Mouse (Mus musculus) CH12.LX (cell line): ENCODE measurements around the gene Msi2. TPM values are rescaled to one million over a fixed set of nuclear protein-coding genes. Genes with fewer than 3 reads are reported as not detected.

ENCODE experiments used
- DNase-seq: peaks from one replicate; pipeline ENCODE4 v3.0.0-alpha.2; 2013; ENCODE audit errors: extremely low read depth
- H3K27ac ChIP-seq: 2 replicates; pipeline ENCODE4 v1.5.1; 2012; ENCODE audit warnings: low read depth, mild to moderate bottlenecking, control low read depth, moderate library complexity; ENCODE audit not compliant: insufficient read depth
- H3K27me3 ChIP-seq: replicated peaks from 2 replicates; pipeline ENCODE3; 2012; ENCODE audit warnings: inconsistent platforms
- H3K36me3 ChIP-seq, 2 experiments: replicated peaks in 1 of 2; 2 replicates each; pipeline versions ENCODE3 to v1.6.1; 2012; ENCODE audit warnings: inconsistent platforms in 1 of 2, low read length in 1 of 2, mild to moderate bottlenecking in 1 of 2, mixed read lengths in 1 of 2, moderate library complexity in 1 of 2; ENCODE audit not compliant: control insufficient read depth in 1 of 2, insufficient read depth in 1 of 2
- H3K4me1 ChIP-seq, 2 experiments: 2 replicates each; pipeline ENCODE4 v1.6.1; 2012; ENCODE audit warnings: inconsistent platforms in 1 of 2, moderate library complexity in 1 of 2; ENCODE audit not compliant: insufficient read depth in 2 of 2, control insufficient read depth in 1 of 2
- H3K4me2 ChIP-seq: 2 replicates; pipeline ENCODE4 v1.6.1; 2012; ENCODE audit warnings: low read depth, mild to moderate bottlenecking, control low read depth; ENCODE audit not compliant: poor library complexity, insufficient read depth, severe bottlenecking
- H3K4me3 ChIP-seq, 3 experiments: fragments of 150-350 bp in 1 of 3; sonication (generic) in 1 of 3; replicated peaks in 1 of 3; 2 replicates each; pipeline versions ENCODE3 to v1.5.1; 2011 to 2012; ENCODE audit warnings: low read depth in 2 of 3, low read length in 2 of 3, mild to moderate bottlenecking in 2 of 3, moderate library complexity in 2 of 3, control low read depth in 1 of 3, improper control_type of control experiment in 1 of 3, inconsistent platforms in 1 of 3, mixed read lengths in 1 of 3; ENCODE audit not compliant: poor library complexity in 1 of 3
- H3K79me2 ChIP-seq: replicated peaks from 2 replicates; pipeline ENCODE4 v1.6.1; 2012; ENCODE audit warnings: mild to moderate bottlenecking, moderate library complexity; ENCODE audit not compliant: control insufficient read depth, poor library complexity, insufficient read depth, severe bottlenecking; ENCODE audit errors: extremely low read depth
- H3K9ac ChIP-seq: 2 replicates; pipeline ENCODE4 v1.6.1; 2012; ENCODE audit warnings: low read depth, mild to moderate bottlenecking, control low read depth, moderate library complexity; ENCODE audit not compliant: insufficient read depth
- H3K9me3 ChIP-seq: replicated peaks from 2 replicates; pipeline ENCODE3; 2012; ENCODE audit warnings: low read length, inconsistent platforms, mixed read lengths
- BHLHE40 ChIP-seq: IDR thresholded peaks from 2 replicates; pipeline ENCODE4 v1.6.1; 2011; ENCODE audit warnings: mild to moderate bottlenecking, low read depth, low read length, improper control_type of control experiment
- E2F4 ChIP-seq: IDR thresholded peaks from 2 replicates; pipeline ENCODE4 v1.6.1; 2011; ENCODE audit warnings: low read depth, low read length, improper control_type of control experiment; ENCODE audit not compliant: insufficient replicate concordance
- ETS1 ChIP-seq: conservative IDR thresholded peaks from 2 replicates; pipeline ENCODE4 v1.6.1; 2012; ENCODE audit warnings: low read depth, mild to moderate bottlenecking, inconsistent platforms, low read length, improper control_type of control experiment, moderate library complexity
- IRF4 ChIP-seq: IDR thresholded peaks from 2 replicates; pipeline ENCODE4 v1.6.1; 2014; ENCODE audit warnings: low read depth, mild to moderate bottlenecking, inconsistent platforms, low read length, improper control_type of control experiment
- KAT2A ChIP-seq: IDR thresholded peaks from 2 replicates; pipeline ENCODE4 v1.6.1; 2012; ENCODE audit warnings: low read length, improper control_type of control experiment, inconsistent platforms; ENCODE audit not compliant: insufficient replicate concordance
- PAX5 ChIP-seq: IDR thresholded peaks from 2 replicates; pipeline ENCODE4 v1.6.1; 2012; ENCODE audit warnings: low read length, inconsistent platforms, mixed read lengths
- POLR2AphosphoS2 ChIP-seq: IDR thresholded peaks from 2 replicates; pipeline ENCODE4 v1.6.1; 2011; ENCODE audit warnings: low read depth, low read length, improper control_type of control experiment
- UBTF ChIP-seq: IDR thresholded peaks from 2 replicates; pipeline ENCODE4 v1.6.1; 2012; ENCODE audit warnings: low read depth, mild to moderate bottlenecking, inconsistent platforms, low read length, improper control_type of control experiment, moderate library complexity
- ZNF384 ChIP-seq: IDR thresholded peaks from 2 replicates; pipeline ENCODE4 v1.6.1; 2012; ENCODE audit warnings: low read depth, low read length, improper control_type of control experiment, inconsistent platforms
- dilution Hi-C: fragments of 300-500 bp; cut with MboI; formaldehyde crosslinking; loops from 2 replicates; pipeline ENCODE4 v1.14.3; 2020; ENCODE audit warnings: low sequenced_read_pairs; ENCODE audit not compliant: extremely low pct_unique_long_range_greater_than_20kb, extremely low pct_ligation_motif_present
- in situ Hi-C: fragments of 300-500 bp; cut with MboI; formaldehyde crosslinking; loops from 3 replicates; pipeline ENCODE4 v1.14.3; 2019; ENCODE audit warnings: low sequenced_read_pairs, low pct_ligation_motif_present, low pct_unique_long_range_greater_than_20kb, mixed read lengths
- polyA plus RNA-seq: library from polyadenylated mRNA; unstranded; fragments of >175 nt; gene quantifications from 2 replicates; pipeline ENCODE4 v1.2.1, GENCODE M21; 2012; ENCODE audit warnings: low read depth; ENCODE audit not compliant: insufficient read length
- total RNA-seq, 2 experiments: library from RNA; depleted of rRNA; stranded (reverse); fragments of 300-350 nt in 1 of 2; fragments of >200 nt in 1 of 2; gene quantifications; 2 replicates each; pipeline ENCODE4 v1.2.3; 2012 to 2014

The Msi2 gene
- total and polyA plus RNA-seq, 3 experiments = 40.3 to 73.1 (median 52.6) TPM

- H3K4me1 ChIP-seq = peaks cover 6 to 45% of the 10 kb centered on the region in 2 experiments; a peak in 3 of 4 replicates
- in situ Hi-C loops = no loop called here
- dilution Hi-C loops = no loop called here
- H3K9ac ChIP-seq = no peak overlapping the region
- TF ChIP-seq IRF4 (0 out of 2 replicates have a peak, but pooled peaks have one; percentile 33), ZNF384 (peak; percentile 93), BHLHE40 (no peak)
- H3K4me2 ChIP-seq = no peak overlapping the region
- no peak for DNase-seq
- H3K79me2 ChIP-seq = peaks cover 11% of the 10 kb centered on the region; the same call in 1 of the 2 replicates
- no peaks in the 10 kb centered on the region for H3K9me3 ChIP-seq
- H3K36me3 ChIP-seq = peaks cover 55 to 90% of the 10 kb centered on the region in 2 experiments
- no peak overlapping the region for H3K27ac ChIP-seq
- no peaks in the 10 kb centered on the region for H3K27me3 ChIP-seq
- no peak overlapping the region for H3K4me3 ChIP-seq
These were observed 16.2 kb downstream of the Msi2 start for GRCm38 (mm10) chr11:88701976-88702659.

GRCm38 (mm10) chr11:88701020-88701419 lies 17.3 kb downstream of the Msi2 start:
- Histone ChIP-seq H3K4me2 (no peak overlapping the region), H3K36me3 (peaks cover 52 to 90% of the 10 kb centered on the region in 2 experiments), H3K79me2 (peaks cover 11% of the 10 kb centered on the region; the same call in 1 of the 2 replicates), H3K4me1 (peaks cover 3 to 36% of the 10 kb centered on the region in 2 experiments; a peak in 3 of 4 replicates), H3K9me3 (no peaks in the 10 kb centered on the region), H3K27me3 (no peaks in the 10 kb centered on the region), H3K9ac (no peak overlapping the region), H3K4me3 (no peak overlapping the region), H3K27ac (no peak overlapping the region)
- in situ Hi-C loops (no loop called here), dilution Hi-C loops (no loop called here)
- DNase-seq = no peak
- TF ChIP-seq KAT2A = no peak
- no peak for TF ChIP-seq ETS1
- no peak for TF ChIP-seq PAX5
- no peak for TF ChIP-seq E2F4
- TF ChIP-seq ZNF384 = no peak

- Histone ChIP-seq H3K4me1 (peaks cover 3 to 36% of the 10 kb centered on the region in 2 experiments; a peak in 3 of 4 replicates), H3K36me3 (peaks cover 48 to 90% of the 10 kb centered on the region in 2 experiments), H3K4me3 (no peak overlapping the region), H3K9ac (no peak overlapping the region), H3K27me3 (no peaks in the 10 kb centered on the region), H3K4me2 (no peak overlapping the region), H3K9me3 (no peaks in the 10 kb centered on the region), H3K79me2 (peaks cover 11% of the 10 kb centered on the region; the same call in 1 of the 2 replicates), H3K27ac (no peak overlapping the region)
- in situ Hi-C loops (no loop called here), dilution Hi-C loops (no loop called here)
- DNase-seq = no peak
- 0 out of 2 replicates have a peak, but pooled peaks have one; percentile 12 for TF ChIP-seq POLR2AphosphoS2
- TF ChIP-seq UBTF = no peak
These were observed 18.1 kb downstream of the Msi2 start for GRCm38 (mm10) chr11:88700202-88700711.
